ENCODE assay signal across 22 mouse cellular contexts in the genomic region with DNA sequence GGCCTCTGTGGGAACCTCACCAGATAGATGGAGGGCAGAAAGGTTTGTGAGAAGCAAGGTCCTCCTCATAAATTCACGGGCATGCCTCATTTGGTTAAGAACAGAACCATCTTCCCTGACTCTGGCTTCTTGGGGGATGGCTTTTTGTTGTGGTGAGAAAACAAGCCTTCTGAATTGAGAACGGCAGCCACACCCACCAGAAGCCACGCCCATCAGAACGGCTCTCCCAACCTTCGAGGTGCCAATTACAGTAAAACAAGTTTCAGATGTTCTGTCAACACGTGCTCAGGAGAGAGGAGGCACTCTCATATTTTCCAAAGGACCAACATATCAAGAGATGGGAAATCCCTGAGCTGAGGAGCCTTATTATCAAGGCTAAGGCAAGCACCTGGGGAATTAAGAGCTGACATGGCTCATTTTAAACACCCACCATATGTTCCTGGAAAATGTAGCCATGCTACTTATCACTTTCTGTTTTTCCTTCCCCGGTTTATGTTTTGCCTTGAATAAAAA.
DNase-seq lines count a peak whose midpoint lies in the region; ATAC-seq lines count a peak whose summit lies in the region.
"Had no signal": no experiment of that assay in that cellular context is flagged by ENCODE, and none has a peak within 500 bp of the region (broad histone marks: within the 10 kb centered on the region; RNA-seq: fewer than 3 reads in every experiment).

No protein-coding gene starts in this region.

- no peak for DNase-seq in forebrain, embryonic 11.5 days (ENCODE audit: low spot score)
- DNase-seq in heart, postnatal 4 days: peak; percentile 17
- no peak for DNase-seq in heart, postnatal 14 days
- DNase-seq in 3T3-L1 (ENCODE audit: low read depth, low spot score) (peak; percentile 38), ZHBTc4 (ENCODE audit: low read depth, low spot score) (peak; percentile 54)
- no peak for DNase-seq in layer of hippocampus, postnatal 14 days (ENCODE audit: low spot score in 2 of 2)
- no peak for DNase-seq in lung, postnatal 14 days
- DNase-seq: adrenal gland, adult 8-10 months; cerebellum, postnatal 14 days; gastrocnemius, adult 2 months; kidney, adult 2 months; kidney, postnatal 10 days; left cerebral cortex, postnatal 4 days; lung, embryonic 14.5 days; lung, postnatal 4 days; right cerebral cortex, postnatal 4 days; thymus, adult 2 months had no signal

- 45% methylated on average over 7 of the region's 7 CpGs for WGBS in forebrain, embryonic 13.5 days
- 39% methylated on average over 7 of the region's 7 CpGs for WGBS in forebrain, embryonic 11.5 days

- H3K27ac ChIP-seq in forebrain, embryonic 13.5 days: peak overlapping the region; percentile 40
- H3K27ac ChIP-seq in forebrain, embryonic 11.5 days (ENCODE audit: low read depth, low read length): no peak overlapping the region
- H3K27ac ChIP-seq: gastrocnemius, adult 2 months; layer of hippocampus, adult 2 months; liver, embryonic 12.5 days had no signal

- H3K4me3 ChIP-seq in forebrain, embryonic 13.5 days: no peak overlapping the region
- no peak overlapping the region for H3K4me3 ChIP-seq in forebrain, embryonic 11.5 days (ENCODE audit: low read depth, low read length)
- H3K4me3 ChIP-seq: erythroblast, embryonic 14.5 days; gastrocnemius, adult 2 months; layer of hippocampus, adult 2 months; liver, embryonic 12.5 days had no signal

- H3K4me2 ChIP-seq in forebrain, embryonic 13.5 days: no peak overlapping the region
- no peak overlapping the region for H3K4me2 ChIP-seq in forebrain, embryonic 11.5 days (ENCODE audit: low read depth, low read length, severe bottlenecking)
- H3K4me2 ChIP-seq: liver, embryonic 12.5 days; lung, embryonic 14.5 days had no signal

- peaks cover 24% of the 10 kb centered on the region for H3K36me3 ChIP-seq in forebrain, embryonic 13.5 days (ENCODE audit: poor library complexity, severe bottlenecking)
- no peaks in the 10 kb centered on the region for H3K36me3 ChIP-seq in forebrain, embryonic 11.5 days (ENCODE audit: control insufficient read depth, insufficient read depth, low read length)
- H3K36me3 ChIP-seq: liver, embryonic 12.5 days had no signal

- intact Hi-C loops in heart, postnatal 14 days (cut with DNase I): no loop called here

- no peaks in the 10 kb centered on the region for H3K9me3 ChIP-seq in forebrain, embryonic 13.5 days (replicated peaks)
- no peaks in the 10 kb centered on the region for H3K9me3 ChIP-seq in forebrain, embryonic 11.5 days (ENCODE audit: control insufficient read depth, low read length)
- H3K9me3 ChIP-seq: liver, embryonic 12.5 days had no signal

- H3K9ac ChIP-seq in forebrain, embryonic 13.5 days: no peak overlapping the region
- H3K9ac ChIP-seq in forebrain, embryonic 11.5 days (ENCODE audit: low read length): no peak overlapping the region
- H3K9ac ChIP-seq: liver, embryonic 12.5 days; lung, embryonic 14.5 days had no signal

- peaks cover 24% of the 10 kb centered on the region for H3K4me1 ChIP-seq in forebrain, embryonic 13.5 days
- H3K4me1 ChIP-seq in forebrain, embryonic 11.5 days (replicated peaks; ENCODE audit: control insufficient read depth, insufficient read depth, low read length): no peaks in the 10 kb centered on the region
- H3K4me1 ChIP-seq: liver, embryonic 12.5 days had no signal

- H3K27me3 ChIP-seq in forebrain, embryonic 13.5 days: no peaks in the 10 kb centered on the region
- H3K27me3 ChIP-seq in forebrain, embryonic 11.5 days (ENCODE audit: control insufficient read depth, insufficient read depth, low read length): no peaks in the 10 kb centered on the region
- H3K27me3 ChIP-seq: liver, embryonic 12.5 days had no signal

- ATAC-seq in forebrain, embryonic 13.5 days: 0 out of 2 replicates have a peak, but pooled peaks have one; percentile 20
- no peak for ATAC-seq in forebrain, embryonic 11.5 days (replicated peaks; ENCODE audit: low FRiP score)
- ATAC-seq: inflammation-experienced regulatory T-cells, adult 6 months; liver, embryonic 12.5 days had no signal

Comparison
In these comparisons a context has a peak if more than half of its experiments do, and no peak if none do; other contexts are left out.
1. DNase-seq: peak in heart, postnatal 4 days (single experiment), 3T3-L1 (single experiment) and ZHBTc4 (single experiment); none in forebrain, embryonic 11.5 days (single experiment), heart, postnatal 14 days (0 of 2), layer of hippocampus, postnatal 14 days (0 of 2) and lung, postnatal 14 days (single experiment).